Mouse (Mus musculus) bone marrow macrophage, adult 2 months (primary cell): ENCODE measurements around the gene Olfr96.
A peak's percentile ranks its signal among the peaks of the same experiment; 100 is the strongest.

ENCODE experiments used
- CTCF ChIP-seq: IDR thresholded peaks from 2 replicates; pipeline ENCODE4 v1.5.1; 2012; ENCODE audit warnings: low read depth, mild to moderate bottlenecking, low read length, moderate library complexity
- POLR2A ChIP-seq: IDR thresholded peaks from 2 replicates; pipeline ENCODE4 v1.6.1; 2012; ENCODE audit warnings: mild to moderate bottlenecking, low read depth, low read length, borderline replicate concordance

DNA sequence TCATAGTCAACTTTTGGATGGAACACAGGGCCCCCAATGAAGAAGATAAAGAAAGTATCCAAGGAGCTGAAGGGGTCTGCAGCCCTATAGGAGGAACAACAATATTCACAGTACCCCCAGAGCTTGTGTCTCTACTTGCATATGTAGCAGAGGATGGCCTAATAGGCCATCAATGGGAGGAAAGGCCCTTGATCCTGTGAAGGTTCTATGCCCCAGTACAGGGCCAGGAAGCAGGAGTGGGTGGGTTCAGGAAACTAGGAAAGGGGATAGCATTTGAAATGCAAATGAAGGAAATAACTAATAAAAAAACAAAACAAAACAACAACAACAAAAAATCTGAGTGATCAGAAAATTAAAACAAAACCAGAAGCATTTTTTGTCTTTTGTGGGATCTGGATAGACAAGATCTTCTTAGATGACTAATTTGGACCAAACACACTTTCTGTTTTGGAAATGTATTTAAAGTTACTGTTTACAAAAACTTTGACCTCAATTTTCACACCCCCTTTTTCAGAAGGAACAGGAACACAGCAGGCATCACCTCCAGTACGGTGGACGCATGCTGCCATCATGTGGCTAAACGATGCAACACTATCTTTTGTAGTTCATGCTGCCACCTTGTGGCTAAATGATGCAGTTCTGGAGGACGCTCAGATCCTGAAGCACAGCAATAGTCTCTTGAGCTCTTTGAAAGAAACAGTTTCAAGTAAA, 16.6 kb upstream of the Olfr96 start:
- peak; percentile 99 for TF ChIP-seq CTCF
- TF ChIP-seq POLR2A, result no peak
